Mouse (Mus musculus) cortical plate, adult 2 months (tissue): ENCODE results near the gene Tmem94.

ENCODE experiments used
- CTCF ChIP-seq: fragments of 200-500 bp; IDR thresholded peaks from 2 replicates; pipeline ENCODE4 v1.5.1; 2011; ENCODE audit warnings: mild to moderate bottlenecking, control low read depth, low read length; ENCODE audit not compliant: insufficient read depth; ENCODE audit errors: extremely low read depth
- POLR2A ChIP-seq: fragments of 200-500 bp; IDR thresholded peaks from 2 replicates; pipeline ENCODE4 v1.6.1; 2011; ENCODE audit warnings: mild to moderate bottlenecking, low read length, control low read depth; ENCODE audit not compliant: insufficient read depth; ENCODE audit errors: extremely low read depth

DNA sequence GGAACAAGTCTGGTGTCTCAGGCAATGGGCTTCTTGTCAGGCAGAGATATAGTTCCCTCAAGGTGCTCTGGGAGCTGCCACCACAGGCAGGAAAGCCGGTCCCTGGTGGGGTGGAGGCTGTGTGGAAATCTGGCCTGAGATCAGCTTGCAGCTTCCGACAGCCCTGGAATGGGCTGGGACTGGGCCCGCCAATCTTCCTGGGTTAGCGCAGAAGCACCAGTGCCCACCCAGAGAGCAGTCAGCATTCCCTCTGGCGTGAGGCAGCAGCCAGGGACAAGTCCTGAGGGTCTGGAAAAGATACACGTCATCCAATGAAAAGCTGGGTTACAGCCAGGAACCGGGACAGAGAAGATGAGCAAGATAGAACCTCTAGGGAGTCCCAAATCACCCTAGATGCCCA, 46.9 kb downstream of the Tmem94 start:
- TF ChIP-seq CTCF (no peak), POLR2A (no peak)
